Mouse (Mus musculus): ENCODE results near the gene 1700020A23Rik.

DNA sequence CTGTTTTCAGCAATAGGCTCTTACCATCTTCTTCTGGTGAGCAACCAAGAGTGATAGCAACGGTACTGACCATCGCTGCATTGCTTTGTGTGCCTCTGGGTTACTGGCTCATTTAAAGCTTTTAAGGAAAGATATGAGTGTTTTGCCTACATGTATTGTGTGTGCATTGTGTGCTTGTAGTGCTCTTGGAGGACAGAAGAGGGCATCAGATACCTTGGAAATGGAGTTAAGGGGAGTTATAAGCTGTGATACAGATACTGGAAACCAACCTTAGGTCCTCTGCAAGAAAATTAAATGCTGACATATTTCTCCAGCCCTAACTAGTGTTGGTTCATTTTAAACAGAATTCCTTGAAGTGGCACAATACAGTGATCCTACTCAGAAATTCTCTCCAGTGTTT lies 16.3 kb upstream of the 1700020A23Rik start:
- TF ChIP-seq CTCF (IDR thresholded peaks at IDR 0.05; ENCODE audit: low read depth): peak; percentile 61
- TF ChIP-seq EP300 (IDR thresholded peaks at IDR 0.05; ENCODE audit: low read depth): no peak

All from liver, postnatal 0 days (tissue).